Mouse (Mus musculus) neural tube, embryonic 11.5 days (tissue): ENCODE results near the gene Gcm1. TPM values are rescaled to one million over a fixed set of nuclear protein-coding genes. Genes with fewer than 3 reads are reported as not detected.
A peak's percentile ranks its signal among the peaks of the same experiment; 100 is the strongest.

ENCODE experiments used
- ATAC-seq: fragments of 200-750 bp; cut with Nextera tagmentation; 2 replicates; pipeline ENCODE4 v1.8.0; 2017; ENCODE audit warnings: moderate number of reproducible peaks, mild to moderate bottlenecking, moderate TSS enrichment, moderate library complexity; ENCODE audit not compliant: insufficient read depth, low FRiP score, low TSS enrichment
- DNase-seq: peaks from one replicate; pipeline ENCODE4 v3.0.0-alpha.2; 2015; ENCODE audit warnings: low spot score
- H3K27ac ChIP-seq: fragments of 300-500 bp; sonication (generic); 2 replicates; pipeline ENCODE4 v1.5.1; 2014; ENCODE audit warnings: low read depth, mild to moderate bottlenecking, low read length
- H3K27me3 ChIP-seq: fragments of 300-500 bp; sonication (generic); 2 replicates; pipeline ENCODE4 v1.6.1; 2014; ENCODE audit warnings: mild to moderate bottlenecking, low read length, mixed read lengths; ENCODE audit not compliant: control insufficient read depth, insufficient read depth
- H3K36me3 ChIP-seq: fragments of 300-500 bp; sonication (generic); 2 replicates; pipeline ENCODE4 v1.6.1; 2014; ENCODE audit warnings: mild to moderate bottlenecking, low read length, moderate library complexity, mixed read lengths; ENCODE audit not compliant: control insufficient read depth, insufficient read depth
- H3K4me1 ChIP-seq: fragments of 300-500 bp; sonication (generic); 2 replicates; pipeline ENCODE4 v1.6.1; 2014; ENCODE audit warnings: low read length, mixed read lengths; ENCODE audit not compliant: control insufficient read depth, insufficient read depth
- H3K4me2 ChIP-seq: fragments of 300-500 bp; sonication (generic); 2 replicates; pipeline ENCODE4 v1.6.1; 2014; ENCODE audit warnings: low read depth, mild to moderate bottlenecking, moderate library complexity
- H3K4me3 ChIP-seq: fragments of 300-500 bp; sonication (generic); 2 replicates; pipeline ENCODE4 v1.5.1; 2014; ENCODE audit warnings: low read depth, low read length
- H3K9ac ChIP-seq: fragments of 300-500 bp; sonication (generic); 2 replicates; pipeline ENCODE4 v1.6.1; 2014; ENCODE audit warnings: mild to moderate bottlenecking, low read length
- H3K9me3 ChIP-seq: fragments of 300-500 bp; sonication (generic); 2 replicates; pipeline ENCODE4 v1.6.1; 2016; ENCODE audit warnings: low read length; ENCODE audit not compliant: control insufficient read depth
- WGBS: fragments of 180-500 bp; shearing (Covaris S2); extraction: QIAGEN DNeasy Blood & Tissue Kit; methylation state at CpG from one replicate; pipeline ENCODE4 v1.1.7; 2014; 5-methylcytosine and 5-hydroxymethylcytosine counted together
- polyA plus RNA-seq: library from polyadenylated mRNA; unstranded; fragments of >200 nt; fragmentation: Nextera tagmentation; extraction: Ambion mirVana; gene quantifications from 2 replicates; pipeline ENCODE4 v1.2.1, GENCODE M21; 2014

Gene Gcm1
- polyA plus RNA-seq, 1 experiment from 2014 or later: not detected

DNA sequence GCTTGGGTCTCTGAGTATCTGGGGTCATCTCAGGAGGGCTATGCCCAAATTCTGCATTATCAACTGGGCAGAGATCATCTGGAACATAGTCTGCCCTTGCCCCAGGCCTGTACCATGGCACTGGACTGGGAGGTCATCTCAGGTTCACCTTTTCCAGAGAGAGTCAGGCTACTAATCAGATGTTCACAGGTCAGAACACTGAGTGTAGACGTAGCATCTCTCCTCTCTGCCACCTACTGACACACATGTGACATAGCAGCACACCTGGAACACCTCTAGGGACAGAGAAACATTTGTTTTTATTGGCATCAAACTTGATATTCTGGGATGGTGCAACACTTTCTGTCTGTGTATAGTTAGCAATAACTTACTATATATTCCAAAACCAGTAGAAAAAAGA lies 37.9 kb upstream of the Gcm1 start:
- 24% methylated on average over 1 of the region's 1 CpGs for WGBS
- ATAC-seq: no peak

DNA sequence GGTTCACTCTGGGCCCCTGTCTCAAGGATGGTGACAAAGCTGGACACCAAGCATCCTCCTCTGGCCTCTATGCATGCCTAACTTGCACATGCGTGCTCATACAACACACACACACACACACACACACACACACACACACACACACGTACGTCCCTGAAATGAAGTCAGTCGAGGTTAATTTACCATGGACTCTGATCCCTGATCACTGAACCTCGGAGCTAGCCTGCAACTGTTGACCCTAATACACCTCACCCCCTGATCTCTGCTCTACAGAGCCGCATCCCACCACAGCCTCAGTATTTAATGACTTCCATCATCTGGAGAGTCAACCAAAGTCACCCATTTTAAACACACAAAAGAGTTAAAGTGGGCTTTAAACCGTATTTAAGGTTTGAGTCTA lies 35.9 kb upstream of the Gcm1 start:
- Histone ChIP-seq H3K4me2 (no peak overlapping the region), H3K36me3 (no peaks in the 10 kb centered on the region), H3K4me1 (no peaks in the 10 kb centered on the region), H3K27ac (no peak overlapping the region), H3K9me3 (no peaks in the 10 kb centered on the region), H3K9ac (no peak overlapping the region), H3K4me3 (no peak overlapping the region), H3K27me3 (no peaks in the 10 kb centered on the region)
- WGBS: 86% methylated on average over 7 of the region's 7 CpGs
- DNase-seq (no peak), ATAC-seq (no peak)

More for the DNA sequence above, 37.9 kb upstream of the Gcm1 start:
- Histone ChIP-seq H3K9ac (no peak overlapping the region), H3K4me2 (no peak overlapping the region), H3K4me1 (no peaks in the 10 kb centered on the region), H3K27me3 (no peaks in the 10 kb centered on the region), H3K36me3 (no peaks in the 10 kb centered on the region), H3K4me3 (no peak overlapping the region), H3K9me3 (no peaks in the 10 kb centered on the region), H3K27ac (no peak overlapping the region)
- no peak for DNase-seq

DNA sequence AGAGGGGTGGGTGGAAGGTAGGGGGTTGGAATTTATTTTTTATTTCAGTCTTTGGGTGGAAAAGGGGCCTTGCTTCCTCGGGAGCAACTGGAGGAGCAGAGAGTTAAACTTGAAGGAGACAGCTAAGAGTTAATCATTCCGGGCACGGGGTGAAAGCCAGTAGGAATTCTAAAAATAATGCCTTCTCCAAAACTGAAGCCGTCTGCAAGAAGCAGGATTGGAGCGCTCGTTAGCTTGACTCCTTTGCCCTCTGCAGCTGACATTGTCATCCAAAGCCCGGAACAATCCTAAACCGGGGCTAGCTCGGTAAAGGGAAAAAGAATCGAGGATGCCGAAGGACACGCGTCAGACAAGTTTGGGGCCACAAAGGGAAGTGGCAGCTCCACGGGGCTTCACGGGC lies 35.4 kb upstream of the Gcm1 start:
- H3K9me3 ChIP-seq: no peaks in the 10 kb centered on the region
- no peak overlapping the region for H3K4me3 ChIP-seq
- H3K27ac ChIP-seq: no peak overlapping the region
- 79% methylated on average over 15 of the region's 15 CpGs for WGBS
- H3K36me3 ChIP-seq: no peaks in the 10 kb centered on the region
- no peaks in the 10 kb centered on the region for H3K4me1 ChIP-seq
- H3K4me2 ChIP-seq: no peak overlapping the region
- H3K27me3 ChIP-seq: no peaks in the 10 kb centered on the region
- ATAC-seq (no peak), DNase-seq (peak; percentile 11)
- no peak overlapping the region for H3K9ac ChIP-seq

DNA sequence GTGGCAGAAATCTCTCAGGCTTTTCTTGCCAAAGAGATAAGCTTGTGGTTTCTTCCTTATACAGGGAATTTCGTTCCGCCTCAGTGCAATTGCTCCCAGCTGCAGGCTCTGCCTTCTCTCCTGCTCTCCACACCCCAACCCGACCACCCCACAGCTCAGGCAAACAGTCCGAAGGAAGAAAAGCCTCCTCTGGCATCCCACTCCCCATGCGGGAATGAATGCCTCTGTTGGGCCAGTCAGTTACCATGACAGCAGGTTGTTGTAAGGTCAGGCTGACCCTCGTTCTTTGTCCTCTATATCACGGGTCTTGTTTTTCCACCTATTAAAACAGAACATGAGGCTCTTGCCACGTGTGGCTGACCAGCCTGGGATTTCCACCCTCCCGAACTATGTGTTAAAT lies 30.5 kb upstream of the Gcm1 start:
- Histone ChIP-seq H3K27me3 (no peaks in the 10 kb centered on the region), H3K36me3 (no peaks in the 10 kb centered on the region), H3K9ac (no peak overlapping the region), H3K4me1 (0 out of 2 replicates have a peak, but pooled peaks cover 3% of the 10 kb centered on the region), H3K9me3 (no peaks in the 10 kb centered on the region), H3K4me3 (no peak overlapping the region), H3K27ac (no peak overlapping the region), H3K4me2 (no peak overlapping the region)
- peak; percentile 74 for ATAC-seq
- DNase-seq: peak; percentile 51
- WGBS: 12% methylated on average over 9 of the region's 9 CpGs

DNA sequence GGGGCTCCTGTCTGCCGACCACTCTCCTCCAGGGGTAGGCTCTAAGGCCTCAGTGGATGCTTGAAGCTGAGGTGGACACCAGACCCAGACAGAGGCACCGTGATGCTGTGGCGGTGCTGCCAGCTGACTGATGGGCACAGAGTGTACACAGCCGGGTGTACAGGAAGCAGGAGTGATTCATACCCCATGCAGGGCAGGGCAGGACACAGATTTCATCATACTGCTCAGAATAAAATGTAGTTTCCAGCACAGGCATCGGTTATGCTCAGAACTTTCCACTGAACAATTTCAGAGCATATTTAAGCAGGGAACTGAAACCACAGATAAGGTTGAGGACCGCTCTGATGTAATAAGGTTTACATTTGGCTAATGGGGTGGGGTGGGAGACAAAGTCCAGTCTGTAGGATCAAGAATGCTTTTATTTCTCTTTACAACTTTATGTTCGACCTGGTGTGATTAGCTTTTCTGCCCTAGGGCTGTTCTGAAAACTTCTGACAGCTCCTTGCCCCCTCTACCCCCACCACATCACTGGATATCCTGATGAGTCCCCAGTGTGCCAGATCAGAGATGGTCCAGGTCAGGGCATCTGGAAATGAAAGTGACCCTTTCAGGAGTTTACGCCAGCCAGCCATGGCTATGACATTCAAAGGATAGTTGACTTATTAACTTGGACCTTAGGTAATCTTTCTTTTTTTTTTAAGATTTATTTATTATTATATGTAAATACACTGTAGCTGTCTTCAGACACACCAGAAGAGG lies 29.4 kb upstream of the Gcm1 start:
- Histone ChIP-seq H3K27me3 (no peaks in the 10 kb centered on the region), H3K36me3 (no peaks in the 10 kb centered on the region), H3K9ac (no peak overlapping the region), H3K4me3 (no peak overlapping the region), H3K4me2 (no peak overlapping the region), H3K4me1 (0 out of 2 replicates have a peak, but pooled peaks cover 3% of the 10 kb centered on the region), H3K9me3 (no peaks in the 10 kb centered on the region), H3K27ac (no peak overlapping the region)
- DNase-seq (no peak), ATAC-seq (no peak)
- WGBS: 79% methylated on average over 8 of the region's 8 CpGs

DNA sequence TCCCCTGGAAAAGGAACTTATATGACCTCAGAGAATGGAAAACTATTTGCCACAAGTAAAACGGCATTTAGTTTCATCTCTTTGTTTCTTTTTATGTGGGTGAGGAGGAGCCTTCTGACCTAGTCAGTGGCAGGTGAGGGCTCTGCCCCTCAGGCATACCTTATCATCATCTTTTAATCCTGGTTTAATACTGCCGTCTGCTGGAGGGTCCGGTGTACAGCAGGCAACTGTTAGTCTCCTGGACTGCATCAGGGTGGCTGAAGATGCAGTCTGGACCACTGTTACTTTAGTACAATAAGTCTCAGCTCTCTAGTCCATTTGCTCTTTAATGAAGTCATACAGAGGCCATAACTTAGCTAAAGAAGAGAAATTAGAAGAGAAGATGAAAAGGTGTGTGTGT lies 26.9 kb upstream of the Gcm1 start:
- Histone ChIP-seq H3K27ac (no peak overlapping the region), H3K9ac (no peak overlapping the region), H3K36me3 (no peaks in the 10 kb centered on the region), H3K27me3 (no peaks in the 10 kb centered on the region), H3K4me3 (no peak overlapping the region), H3K9me3 (no peaks in the 10 kb centered on the region), H3K4me2 (no peak overlapping the region), H3K4me1 (0 out of 2 replicates have a peak, but pooled peaks cover 3% of the 10 kb centered on the region)
- ATAC-seq (no peak), DNase-seq (peak; percentile 57)
- WGBS: 20% methylated on average over 3 of the region's 3 CpGs

DNA sequence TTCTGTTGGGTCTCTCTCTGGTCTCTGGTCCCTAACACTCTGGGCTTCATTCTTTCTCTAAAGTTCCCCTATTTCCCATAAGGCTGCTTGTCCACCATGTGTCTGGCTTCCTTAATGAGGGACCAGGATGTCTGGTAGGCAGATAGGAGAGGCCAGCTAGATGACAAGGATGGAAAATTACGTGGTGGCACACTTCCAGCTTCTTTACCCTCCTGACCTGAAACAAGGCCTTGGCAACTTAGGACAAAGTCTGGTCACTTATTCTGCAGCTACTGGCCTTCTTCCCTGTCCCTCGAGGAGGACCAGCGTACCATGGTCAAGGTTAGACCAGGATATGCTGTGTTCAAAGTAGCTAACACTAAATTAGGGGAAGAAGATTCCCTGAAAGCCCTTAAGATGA lies 24.6 kb upstream of the Gcm1 start:
- no peaks in the 10 kb centered on the region for H3K9me3 ChIP-seq
- no peaks in the 10 kb centered on the region for H3K36me3 ChIP-seq
- H3K9ac ChIP-seq: no peak overlapping the region
- H3K27ac ChIP-seq: no peak overlapping the region
- H3K4me1 ChIP-seq: no peaks in the 10 kb centered on the region
- WGBS: 86% methylated on average over 3 of the region's 3 CpGs
- no peak overlapping the region for H3K4me3 ChIP-seq
- DNase-seq (no peak), ATAC-seq (no peak)
- H3K27me3 ChIP-seq: no peaks in the 10 kb centered on the region
- no peak overlapping the region for H3K4me2 ChIP-seq

DNA sequence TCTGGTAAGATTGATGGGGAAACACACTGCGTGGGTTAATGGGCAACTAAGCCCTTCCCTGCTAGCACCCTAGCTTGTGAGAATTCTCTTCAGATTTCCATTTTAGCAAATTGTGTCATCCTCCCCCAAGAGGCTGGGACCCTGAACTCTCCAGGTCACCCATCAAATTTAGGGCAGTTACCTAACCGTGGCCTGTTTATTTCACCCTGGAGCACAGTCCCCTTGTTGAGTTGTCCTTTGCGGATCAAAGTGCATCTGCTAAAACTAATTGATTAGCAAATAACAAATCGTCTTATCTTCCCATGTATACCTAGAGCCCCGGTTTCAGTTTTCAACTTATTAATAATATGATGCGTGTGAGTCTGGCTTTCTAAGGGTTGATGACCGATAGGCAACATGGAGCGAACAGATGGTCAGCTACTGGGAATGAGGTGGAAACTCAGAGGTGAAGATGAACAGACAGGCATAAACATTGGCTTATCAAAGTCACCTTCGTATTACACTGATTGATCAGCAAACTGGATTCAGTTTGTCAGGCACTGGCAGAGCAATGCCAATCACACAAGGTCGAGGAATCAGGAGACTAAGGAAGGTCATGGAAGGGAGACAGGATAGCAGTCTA lies 20.8 kb upstream of the Gcm1 start:
- Histone ChIP-seq H3K36me3 (no peaks in the 10 kb centered on the region), H3K9me3 (no peaks in the 10 kb centered on the region), H3K4me1 (no peaks in the 10 kb centered on the region), H3K27ac (no peak overlapping the region), H3K27me3 (no peaks in the 10 kb centered on the region), H3K4me2 (no peak overlapping the region), H3K9ac (no peak overlapping the region), H3K4me3 (no peak overlapping the region)
- 90% methylated on average over 10 of the region's 10 CpGs for WGBS
- DNase-seq (no peak), ATAC-seq (no peak)

DNA sequence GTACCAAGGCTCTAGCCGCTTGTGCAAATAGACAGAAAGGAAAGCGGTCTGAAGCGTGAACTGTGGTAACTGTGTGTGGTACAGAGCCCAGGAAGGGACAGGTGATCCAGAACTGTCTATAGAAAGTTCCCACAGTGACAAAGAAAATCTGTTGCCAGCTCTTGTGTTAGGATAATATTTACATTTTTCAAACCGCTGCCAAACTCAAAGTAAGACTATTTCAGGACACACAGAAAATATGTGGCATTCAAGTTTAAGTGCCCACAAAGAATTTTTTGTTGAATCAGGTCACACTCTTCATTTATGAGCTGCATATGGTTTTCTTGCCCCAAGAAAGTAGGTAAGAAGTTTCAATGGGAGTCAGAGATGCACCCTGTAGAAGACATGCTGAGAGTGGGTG lies 18.8 kb upstream of the Gcm1 start:
- no peak for ATAC-seq
- no peak overlapping the region for H3K4me3 ChIP-seq
- H3K36me3 ChIP-seq: no peaks in the 10 kb centered on the region
- no peak overlapping the region for H3K27ac ChIP-seq
- H3K4me1 ChIP-seq: no peaks in the 10 kb centered on the region
- no peaks in the 10 kb centered on the region for H3K9me3 ChIP-seq
- 89% methylated on average over 4 of the region's 4 CpGs for WGBS
- no peak overlapping the region for H3K4me2 ChIP-seq
- H3K27me3 ChIP-seq: no peaks in the 10 kb centered on the region
- no peak for DNase-seq
- H3K9ac ChIP-seq: no peak overlapping the region
